Mouse (Mus musculus) MEL (cell line): ENCODE measurements around the gene Gstp3. TPM values are rescaled to one million over a fixed set of nuclear protein-coding genes. Genes with fewer than 3 reads are reported as not detected.
"Not testable (repeated sequence)": the region's sequence is repeated elsewhere in the genome, so short reads cannot be mapped to it uniquely, and the experiment has no call there.

ENCODE experiments used
- DNase-seq: peaks from one replicate; pipeline ENCODE4 v3.0.0; 2011; ENCODE audit warnings: low read depth, low spot score
- H3K27ac ChIP-seq: 2 replicates; pipeline ENCODE4 v1.5.1; 2012; ENCODE audit warnings: low read depth, mild to moderate bottlenecking, control low read depth, low read length, moderate library complexity; ENCODE audit not compliant: control insufficient read depth
- H3K27me3 ChIP-seq, 2 experiments: fragments of 150-350 bp in 1 of 2; sonication (generic) in 1 of 2; 2 replicates each; pipeline ENCODE4 v1.6.1; 2012; ENCODE audit warnings: low read length in 2 of 2, mild to moderate bottlenecking in 2 of 2, improper control_type of control experiment in 1 of 2, moderate library complexity in 1 of 2; ENCODE audit not compliant: insufficient read depth in 2 of 2, control insufficient read depth in 1 of 2
- H3K36me3 ChIP-seq, 2 experiments: 2 replicates each; pipeline ENCODE4 v1.6.1; 2012 to 2014; ENCODE audit warnings: low read length in 2 of 2, improper control_type of control experiment in 1 of 2, inconsistent platforms in 1 of 2, mild to moderate bottlenecking in 1 of 2; ENCODE audit not compliant: insufficient read depth in 2 of 2, control insufficient read depth in 1 of 2
- H3K4me1 ChIP-seq, 2 experiments: fragments of 150-350 bp in 1 of 2; sonication (generic) in 1 of 2; 2 replicates each; pipeline ENCODE4 v1.6.1; 2012; ENCODE audit warnings: low read length in 2 of 2, improper control_type of control experiment in 1 of 2, mild to moderate bottlenecking in 1 of 2; ENCODE audit not compliant: insufficient read depth in 2 of 2, control insufficient read depth in 1 of 2
- H3K4me3 ChIP-seq, 2 experiments: fragments of 150-350 bp in 1 of 2; sonication (generic) in 1 of 2; 2 replicates each; pipeline ENCODE4 v1.5.1; 2012; ENCODE audit warnings: low read depth in 2 of 2, low read length in 2 of 2, mild to moderate bottlenecking in 2 of 2, moderate library complexity in 2 of 2, control low read depth in 1 of 2, improper control_type of control experiment in 1 of 2; ENCODE audit not compliant: control insufficient read depth in 1 of 2, insufficient read depth in 1 of 2
- H3K79me2 ChIP-seq: 2 replicates; pipeline ENCODE4 v1.6.1; 2012; ENCODE audit warnings: mild to moderate bottlenecking, low read length, moderate library complexity; ENCODE audit not compliant: control insufficient read depth, poor library complexity, insufficient read depth
- H3K9ac ChIP-seq: 2 replicates; pipeline ENCODE4 v1.6.1; 2012; ENCODE audit warnings: low read depth, mild to moderate bottlenecking, control low read depth, low read length, moderate library complexity; ENCODE audit not compliant: control insufficient read depth, poor library complexity, severe bottlenecking
- H3K9me3 ChIP-seq: fragments of 150-350 bp; sonication (generic); replicated peaks from 2 replicates; pipeline ENCODE4 v1.6.1; 2012; ENCODE audit warnings: mild to moderate bottlenecking, low read length, improper control_type of control experiment, moderate library complexity; ENCODE audit not compliant: insufficient read depth
- BHLHE40 ChIP-seq: IDR thresholded peaks from 2 replicates; pipeline ENCODE4 v1.6.1; 2012; ENCODE audit warnings: low read depth, mild to moderate bottlenecking, inconsistent platforms, low read length, improper control_type of control experiment, borderline replicate concordance
- CHD1 ChIP-seq: IDR thresholded peaks from 2 replicates; pipeline ENCODE4 v1.6.1; 2012; ENCODE audit warnings: low read depth, mild to moderate bottlenecking, inconsistent platforms, low read length, improper control_type of control experiment
- CHD2 ChIP-seq: IDR thresholded peaks from 2 replicates; pipeline ENCODE4 v1.6.1; 2011; ENCODE audit warnings: low read length, improper control_type of control experiment
- E2F4 ChIP-seq: IDR thresholded peaks from 2 replicates; pipeline ENCODE4 v1.6.1; 2011; ENCODE audit warnings: low read depth, low read length, improper control_type of control experiment, borderline replicate concordance
- ELF1 ChIP-seq: IDR thresholded peaks from 2 replicates; pipeline ENCODE4 v1.6.1; 2014; ENCODE audit warnings: low read depth, mild to moderate bottlenecking, inconsistent platforms, low read length, improper control_type of control experiment, moderate library complexity
- HCFC1 ChIP-seq: IDR thresholded peaks from 2 replicates; pipeline ENCODE4 v1.6.1; 2012; ENCODE audit warnings: low read depth, mild to moderate bottlenecking, inconsistent platforms, low read length, improper control_type of control experiment, moderate library complexity
- JUND ChIP-seq: IDR thresholded peaks from 2 replicates; pipeline ENCODE4 v1.6.1; 2011; ENCODE audit warnings: low read depth, mild to moderate bottlenecking, improper control_type of control experiment, low read length
- MAFK ChIP-seq: IDR thresholded peaks from 2 replicates; pipeline ENCODE4 v1.6.1; 2011; ENCODE audit warnings: low read depth, mild to moderate bottlenecking, low read length, improper control_type of control experiment, borderline replicate concordance
- MAZ ChIP-seq: IDR thresholded peaks from 2 replicates; pipeline ENCODE4 v1.6.1; 2012; ENCODE audit warnings: low read depth, mild to moderate bottlenecking, inconsistent platforms, low read length, improper control_type of control experiment
- MEF2A ChIP-seq: IDR thresholded peaks from 2 replicates; pipeline ENCODE4 v1.6.1; 2014; ENCODE audit warnings: low read depth, mild to moderate bottlenecking, inconsistent platforms, low read length, improper control_type of control experiment; ENCODE audit not compliant: poor library complexity, insufficient replicate concordance, severe bottlenecking; ENCODE audit errors: extremely low read depth
- MXI1 ChIP-seq: IDR thresholded peaks from 2 replicates; pipeline ENCODE4 v1.6.1; 2011; ENCODE audit warnings: mild to moderate bottlenecking, low read depth, low read length, improper control_type of control experiment
- MYC ChIP-seq: IDR thresholded peaks from 2 replicates; pipeline ENCODE4 v1.6.1; 2011; ENCODE audit warnings: low read depth, mild to moderate bottlenecking, low read length, improper control_type of control experiment, moderate library complexity
- NELFE ChIP-seq: IDR thresholded peaks from 2 replicates; pipeline ENCODE4 v1.6.1; 2011; ENCODE audit warnings: low read depth, low read length, improper control_type of control experiment
- NRF1 ChIP-seq: IDR thresholded peaks from 2 replicates; pipeline ENCODE4 v1.6.1; 2014; ENCODE audit warnings: low read depth, mild to moderate bottlenecking, inconsistent platforms, low read length, improper control_type of control experiment, moderate library complexity; ENCODE audit not compliant: poor library complexity, insufficient read depth, severe bottlenecking
- POLR2A ChIP-seq, 2 experiments: IDR thresholded peaks; 2 replicates each; pipeline ENCODE4 v1.6.1; 2011 to 2012; ENCODE audit warnings: low read length in 2 of 2, mild to moderate bottlenecking in 2 of 2, control low read depth in 1 of 2, improper control_type of control experiment in 1 of 2, low read depth in 1 of 2, moderate library complexity in 1 of 2; ENCODE audit not compliant: control insufficient read depth in 1 of 2, insufficient read depth in 1 of 2, poor library complexity in 1 of 2
- POLR2AphosphoS2 ChIP-seq: IDR thresholded peaks from 2 replicates; pipeline ENCODE4 v1.6.1; 2011; ENCODE audit warnings: low read length, improper control_type of control experiment
- SIN3A ChIP-seq: IDR thresholded peaks from 2 replicates; pipeline ENCODE4 v1.6.1; 2012; ENCODE audit warnings: low read length, improper control_type of control experiment, inconsistent platforms
- UBTF ChIP-seq: IDR thresholded peaks from 2 replicates; pipeline ENCODE4 v1.6.1; 2012; ENCODE audit warnings: low read depth, mild to moderate bottlenecking, inconsistent platforms, low read length, improper control_type of control experiment, moderate library complexity, borderline replicate concordance; ENCODE audit not compliant: insufficient read depth
- USF1 ChIP-seq: IDR thresholded peaks from 2 replicates; pipeline ENCODE4 v1.6.1; 2014; ENCODE audit warnings: low read depth, mild to moderate bottlenecking, inconsistent platforms, low read length, improper control_type of control experiment, moderate library complexity
- USF2 ChIP-seq, 2 experiments: IDR thresholded peaks; 2 replicates each; pipeline ENCODE4 v1.6.1; 2011 to 2012; ENCODE audit warnings: improper control_type of control experiment in 2 of 2, low read length in 2 of 2, borderline replicate concordance in 1 of 2, inconsistent platforms in 1 of 2, low read depth in 1 of 2, mild to moderate bottlenecking in 1 of 2; ENCODE audit not compliant: insufficient read depth in 1 of 2
- ZC3H11A ChIP-seq: IDR thresholded peaks from 2 replicates; pipeline ENCODE4 v1.6.1; 2012; ENCODE audit warnings: low read depth, mild to moderate bottlenecking, inconsistent platforms, low read length, improper control_type of control experiment
- ZNF384 ChIP-seq: IDR thresholded peaks from 2 replicates; pipeline ENCODE4 v1.6.1; 2012; ENCODE audit warnings: low read depth, mild to moderate bottlenecking, inconsistent platforms, low read length, improper control_type of control experiment
- polyA plus RNA-seq, 2 experiments: library from polyadenylated mRNA; stranded (reverse) in 1 of 2; unstranded in 1 of 2; fragments of >175 nt in 1 of 2; fragments of >200 nt in 1 of 2; gene quantifications; 2 replicates each; pipeline versions ENCODE4 v1.2.1 to v1.2.4; 2012; ENCODE audit warnings: low replicate concordance in 2 of 2, low read depth in 1 of 2; ENCODE audit not compliant: insufficient read length in 2 of 2, insufficient read depth in 1 of 2, missing spikeins in 1 of 2
- total RNA-seq: library from RNA; depleted of rRNA; stranded (reverse); fragments of 300-350 nt; gene quantifications from 2 replicates; pipeline ENCODE4 v1.2.3, GENCODE M21; 2012

Gstp3 gene
- total and polyA plus RNA-seq, 3 experiments: 0.84 TPM; not detected in 2

GRCm38 (mm10) chr19:4068717-4069410, 9.5 kb upstream of the Gstp3 start:
- H3K4me1 ChIP-seq: peaks cover 0 to 2% of the 10 kb centered on the region in 2 experiments; a peak in 1 of 4 replicates
- TF ChIP-seq MEF2A: no peak
- TF ChIP-seq BHLHE40: no peak
- H3K79me2 ChIP-seq: no peaks in the 10 kb centered on the region
- no peak overlapping the region for H3K27ac ChIP-seq
- H3K27me3 ChIP-seq: peaks cover 6 to 7% of the 10 kb centered on the region in 2 experiments
- H3K4me3 ChIP-seq: no peak overlapping the region
- no peaks in the 10 kb centered on the region for H3K9me3 ChIP-seq
- DNase-seq: no peak
- H3K36me3 ChIP-seq: no peaks in the 10 kb centered on the region
- no peak overlapping the region for H3K9ac ChIP-seq

GRCm38 (mm10) chr19:4068242-4068641, 8.9 kb upstream of the Gstp3 start:
- H3K9me3 ChIP-seq, H3K79me2 ChIP-seq, H3K27ac ChIP-seq, H3K4me1 ChIP-seq, H3K9ac ChIP-seq, H3K36me3 ChIP-seq, DNase-seq, H3K4me3 ChIP-seq, H3K27me3 ChIP-seq: not testable (repeated sequence)

- H3K27ac ChIP-seq: no peak overlapping the region
Observed at GRCm38 (mm10) chr19:4066877-4067276, 7.5 kb upstream of the Gstp3 start.

More at GRCm38 (mm10) chr19:4066877-4067276, 7.5 kb upstream of the Gstp3 start:
- Histone ChIP-seq H3K27me3 (peaks cover 2% of the 10 kb centered on the region in 2 experiments; a peak in 3 of 4 replicates), H3K9me3 (no peaks in the 10 kb centered on the region), H3K9ac (no peak overlapping the region), H3K4me3 (no peak overlapping the region), H3K36me3 (no peaks in the 10 kb centered on the region), H3K4me1 (peaks cover 0 to 3% of the 10 kb centered on the region in 2 experiments; a peak in 1 of 4 replicates), H3K79me2 (no peaks in the 10 kb centered on the region)
- no peak for DNase-seq
- TF ChIP-seq ZNF384 (no peak), E2F4 (no peak), USF1 (no peak), CHD1 (no peak), USF2 (IDR thresholded peaks at IDR 0.05; ENCODE audit: borderline replicate concordance in 1 of 2, insufficient read depth in 1 of 2, low read depth in 1 of 2, low read length in 2 of 2) (no peak), JUND (no peak), MXI1 (no peak), MAFK (no peak), UBTF (no peak), NRF1 (no peak), MAZ (no peak), ZC3H11A (no peak), NELFE (no peak), SIN3A (no peak), ELF1 (no peak), HCFC1 (no peak), CHD2 (no peak), POLR2AphosphoS2 (no peak), POLR2A (IDR thresholded peaks at IDR 0.05; ENCODE audit: control insufficient read depth in 1 of 2, insufficient read depth in 1 of 2, low read depth in 1 of 2, low read length in 2 of 2, poor library complexity in 1 of 2) (no peak), MYC (no peak)
- TF ChIP-seq, all 39 proteins: peak for 0
